Mouse (Mus musculus) midbrain, postnatal 0 days (tissue): Measurements from ENCODE around the gene Rbm19. TPM values are rescaled to one million over a fixed set of nuclear protein-coding genes. Genes with fewer than 3 reads are reported as not detected.

Experiments
- ATAC-seq: fragments of 200-750 bp; cut with Nextera tagmentation; 2 replicates; pipeline ENCODE4 v1.8.0; 2017; ENCODE audit warnings: moderate number of reproducible peaks, mild to moderate bottlenecking, moderate TSS enrichment, moderate library complexity; ENCODE audit not compliant: low FRiP score
- DNase-seq: peaks from one replicate; pipeline ENCODE4 v3.0.0-alpha.2; 2015; ENCODE audit warnings: low spot score
- H3K27ac ChIP-seq: fragments of 300-500 bp; sonication (generic); 2 replicates; pipeline ENCODE4 v1.5.1; 2014; ENCODE audit warnings: low read depth, mild to moderate bottlenecking, low read length, mixed read lengths
- H3K27me3 ChIP-seq: fragments of 300-500 bp; sonication (generic); 2 replicates; pipeline ENCODE4 v1.6.1; 2014; ENCODE audit warnings: low read length, control low read depth, mixed read lengths; ENCODE audit not compliant: insufficient read depth
- H3K36me3 ChIP-seq: fragments of 300-500 bp; sonication (generic); 2 replicates; pipeline ENCODE4 v1.6.1; 2014; ENCODE audit warnings: low read length, control low read depth, mixed read lengths; ENCODE audit not compliant: insufficient read depth
- H3K4me1 ChIP-seq: fragments of 300-500 bp; sonication (generic); 2 replicates; pipeline ENCODE4 v1.6.1; 2014; ENCODE audit warnings: mild to moderate bottlenecking, control low read depth, antibody characterized with exemption, low read length, mixed read lengths; ENCODE audit not compliant: insufficient read depth
- H3K4me2 ChIP-seq: fragments of 300-500 bp; sonication (generic); 2 replicates; pipeline ENCODE4 v1.6.1; 2014; ENCODE audit warnings: low read depth, mild to moderate bottlenecking, low read length, mixed read lengths; ENCODE audit not compliant: poor library complexity, severe bottlenecking
- H3K4me3 ChIP-seq: fragments of 300-500 bp; sonication (generic); 2 replicates; pipeline ENCODE4 v1.5.1; 2014; ENCODE audit warnings: low read depth, mild to moderate bottlenecking, low read length, moderate library complexity
- H3K9ac ChIP-seq: fragments of 300-500 bp; sonication (generic); replicated peaks from 2 replicates; pipeline ENCODE4 v1.6.1; 2014; ENCODE audit warnings: mild to moderate bottlenecking, low read length, moderate library complexity, mixed read lengths; ENCODE audit not compliant: poor library complexity, severe bottlenecking
- H3K9me3 ChIP-seq: fragments of 300-500 bp; sonication (generic); 2 replicates; pipeline ENCODE4 v1.6.1; 2016; ENCODE audit warnings: low read length, control low read depth
- CTCF ChIP-seq: IDR thresholded peaks from 2 replicates; pipeline ENCODE4 v1.5.1; 2016; ENCODE audit warnings: antibody characterized with exemption, mild to moderate bottlenecking
- WGBS: fragments of 180-500 bp; shearing (Covaris S2); extraction: QIAGEN DNeasy Blood & Tissue Kit; methylation state at CpG from one replicate; pipeline ENCODE4 v1.1.7; 2014; 5-methylcytosine and 5-hydroxymethylcytosine counted together
- polyA plus RNA-seq: library from polyadenylated mRNA; unstranded; fragments of >200 nt; fragmentation: Nextera tagmentation; extraction: Ambion mirVana; gene quantifications from 2 replicates; pipeline ENCODE4 v1.2.1, GENCODE M21; 2015
- total RNA-seq: library from RNA; depleted of rRNA; stranded (reverse); fragments of >200 nt; gene quantifications from 2 replicates; pipeline ENCODE4 v1.2.3, GENCODE M21; 2014

The Rbm19 gene
- total and polyA plus RNA-seq, 2 experiments from 2014 or later: 17.5 to 34.7 TPM

GRCm38 (mm10) chr5:120231435-120232147 lies 115.3 kb downstream of the Rbm19 start:
- peak overlapping the region; percentile 42; the same call in 1 of the 2 replicates for H3K9ac ChIP-seq
- WGBS: 2% methylated on average over 25 of the region's 25 CpGs
- H3K36me3 ChIP-seq: no peaks in the 10 kb centered on the region
- H3K27ac ChIP-seq: peak overlapping the region; percentile 80
- peaks cover 19% of the 10 kb centered on the region for H3K4me1 ChIP-seq
- no peaks in the 10 kb centered on the region for H3K9me3 ChIP-seq
- peak overlapping the region; percentile 51 for H3K4me2 ChIP-seq
- ATAC-seq (peak; percentile 61; the same call in 1 of the 2 replicates), DNase-seq (peak; percentile 92)
- no peak for TF ChIP-seq CTCF
- H3K27me3 ChIP-seq: no peaks in the 10 kb centered on the region
- no peak overlapping the region for H3K4me3 ChIP-seq

GRCm38 (mm10) chr5:120235147-120235546 lies 118.9 kb downstream of the Rbm19 start:
- Histone ChIP-seq H3K4me1 (peaks cover 16% of the 10 kb centered on the region), H3K36me3 (no peaks in the 10 kb centered on the region), H3K9me3 (no peaks in the 10 kb centered on the region), H3K27ac (no peak overlapping the region), H3K27me3 (no peaks in the 10 kb centered on the region; the same call in 1 of the 2 replicates), H3K4me3 (no peak overlapping the region), H3K9ac (no peak overlapping the region), H3K4me2 (no peak overlapping the region)
- DNase-seq: peak; percentile 70
- no peak for TF ChIP-seq CTCF
- WGBS: 55% methylated on average over 5 of the region's 5 CpGs
- no peak for ATAC-seq

- TF ChIP-seq CTCF: 0 out of 2 replicates have a peak, but pooled peaks have one; percentile 14
- Histone ChIP-seq H3K27me3 (no peaks in the 10 kb centered on the region; the same call in 1 of the 2 replicates), H3K9ac (no peak overlapping the region), H3K4me1 (peaks cover 14% of the 10 kb centered on the region), H3K4me2 (no peak overlapping the region), H3K27ac (0 out of 2 replicates have a peak overlapping the region, but pooled peaks have one; percentile 1), H3K4me3 (no peak overlapping the region), H3K9me3 (no peaks in the 10 kb centered on the region), H3K36me3 (no peaks in the 10 kb centered on the region)
- WGBS: 48% methylated on average over 11 of the region's 11 CpGs
- ATAC-seq: no peak
- peak; percentile 85 for DNase-seq
Measured at GRCm38 (mm10) chr5:120235571-120235970, 119.3 kb downstream of the Rbm19 start.

GRCm38 (mm10) chr5:120240071-120240470 lies 123.8 kb downstream of the Rbm19 start:
- WGBS: 91% methylated on average over 7 of the region's 7 CpGs
- no peak for TF ChIP-seq CTCF
- ATAC-seq (no peak), DNase-seq (no peak)
- H3K4me1 ChIP-seq: no peaks in the 10 kb centered on the region
- H3K4me3 ChIP-seq: no peak overlapping the region
- peaks cover 3% of the 10 kb centered on the region; the same call in 1 of the 2 replicates for H3K27me3 ChIP-seq
- no peaks in the 10 kb centered on the region for H3K36me3 ChIP-seq
- H3K9me3 ChIP-seq: no peaks in the 10 kb centered on the region
- H3K4me2 ChIP-seq: no peak overlapping the region
- H3K27ac ChIP-seq: no peak overlapping the region
- no peak overlapping the region for H3K9ac ChIP-seq

GRCm38 (mm10) chr5:120245336-120245735 lies 129.1 kb downstream of the Rbm19 start:
- TF ChIP-seq CTCF: no peak
- no peak for DNase-seq
- 74% methylated on average over 5 of the region's 5 CpGs for WGBS

More at GRCm38 (mm10) chr5:120245336-120245735, 129.1 kb downstream of the Rbm19 start:
- Histone ChIP-seq H3K36me3 (no peaks in the 10 kb centered on the region), H3K9ac (no peak overlapping the region), H3K4me1 (no peaks in the 10 kb centered on the region), H3K27ac (no peak overlapping the region), H3K4me2 (no peak overlapping the region), H3K4me3 (no peak overlapping the region), H3K27me3 (0 out of 2 replicates have a peak, but pooled peaks cover 3% of the 10 kb centered on the region), H3K9me3 (no peaks in the 10 kb centered on the region)
- ATAC-seq: no peak
